Mouse (Mus musculus): ENCODE measurements around the gene Klhl29.

Gene Klhl29

GRCm38 (mm10) chr12:5029035-5029434 lies 346.4 kb downstream of the Klhl29 start:
- DNase-seq (ENCODE audit: low spot score): no peak

Data from retina, embryonic 14.5 days (tissue).